Mouse (Mus musculus) left cerebral cortex, postnatal 25 days (tissue): ENCODE results near the gene C3. TPM values are rescaled to one million over a fixed set of nuclear protein-coding genes. Genes with fewer than 3 reads are reported as not detected.

Experiments used
- DNase-seq, 2 experiments: peaks; one replicate each; pipeline ENCODE4 v3.0.0; 2022; ENCODE audit warnings: low spot score in 2 of 2, mixed read lengths in 1 of 2
- intact Hi-C: fragments of 180-260 bp; cut with DNase I; formaldehyde crosslinking; loops from one replicate; pipeline ENCODE4 v1.15.1; 2025
- total RNA-seq, 2 experiments: library from RNA; stranded (reverse); gene quantifications; 2 replicates each; pipeline ENCODE4 v1.2.3; 2021

Gene C3
- under 1 TPM; 0.41 to 0.48 TPM for total RNA-seq

DNA sequence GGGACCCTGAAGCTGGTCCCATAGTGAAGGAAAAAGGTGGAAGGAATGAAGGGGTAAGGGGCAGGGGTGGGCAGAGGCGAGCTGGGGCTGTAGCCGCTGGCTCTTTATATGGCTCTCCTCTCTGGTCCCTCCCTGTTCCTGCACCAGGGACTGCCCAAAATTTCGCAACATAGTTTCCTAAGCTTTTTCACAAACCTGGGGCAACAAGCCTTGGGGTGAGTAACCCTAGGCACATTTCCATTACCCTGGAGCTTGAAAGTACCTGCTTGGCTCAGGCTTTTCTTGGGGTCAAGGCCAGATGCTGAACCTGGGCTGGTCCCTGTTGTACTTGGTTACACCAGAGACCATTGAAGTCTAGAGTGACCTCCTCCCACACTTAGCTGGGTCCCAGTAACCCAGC is at the start of gene C3:
Gene C3, minus strand, starts transcription at position 123 of the 400 bp plus-strand sequence.
- intact Hi-C loops: no loop called here
- no peak for DNase-seq

DNA sequence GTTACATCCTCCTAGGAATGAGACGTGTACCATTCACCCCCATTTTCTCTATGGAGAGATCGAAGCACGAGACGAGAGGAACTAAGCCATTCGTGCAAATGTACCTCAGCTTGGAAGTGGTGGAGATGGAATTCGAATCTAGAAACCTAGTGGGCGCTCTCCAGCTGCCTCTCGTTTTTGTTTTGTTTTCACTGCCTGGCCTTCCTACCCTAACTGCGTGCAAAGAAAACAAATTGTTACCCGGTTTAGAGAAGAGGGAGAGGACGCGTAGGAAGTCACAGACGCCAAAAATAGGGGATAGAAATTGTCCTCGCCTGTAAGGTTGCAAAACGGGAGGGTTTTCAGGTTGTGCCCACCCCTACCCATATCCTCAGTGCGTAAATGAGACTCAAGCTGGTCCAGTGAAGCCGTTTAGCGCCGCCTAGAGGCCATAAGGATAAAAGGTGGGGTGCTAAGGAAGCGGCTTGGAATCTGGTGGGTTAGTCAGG is 48.7 kb upstream of the C3 start:
- intact Hi-C loops: loop anchor here (1.0 to 5.0 kb wide), 3 partner anchors 28 to 57 kb away; partner anchors contain the start of gene Gpr108
- peak; percentile 81 to 83 for DNase-seq

DNA sequence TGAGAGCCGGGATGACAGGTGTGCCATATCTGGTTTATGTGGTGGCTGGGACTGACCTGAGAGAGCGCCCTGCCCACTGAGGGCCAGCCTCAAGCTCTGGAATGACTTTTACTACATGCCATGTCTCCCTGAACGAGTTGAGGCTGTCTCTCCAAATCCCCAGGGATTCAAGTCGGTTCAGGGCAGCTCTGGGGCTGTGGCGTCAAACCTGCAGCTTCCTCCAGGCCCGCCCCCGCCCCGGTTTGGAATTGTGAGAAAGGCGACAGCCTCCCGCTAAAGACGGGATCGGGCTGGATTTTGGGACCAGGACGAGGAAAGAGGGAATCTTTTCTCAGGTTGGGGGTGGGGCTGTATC is 48.0 kb upstream of the C3 start:
- intact Hi-C loops: loop anchor here (5.0 kb wide), 1 partner anchor 56 kb away; no protein-coding TSS in a partner anchor

DNA sequence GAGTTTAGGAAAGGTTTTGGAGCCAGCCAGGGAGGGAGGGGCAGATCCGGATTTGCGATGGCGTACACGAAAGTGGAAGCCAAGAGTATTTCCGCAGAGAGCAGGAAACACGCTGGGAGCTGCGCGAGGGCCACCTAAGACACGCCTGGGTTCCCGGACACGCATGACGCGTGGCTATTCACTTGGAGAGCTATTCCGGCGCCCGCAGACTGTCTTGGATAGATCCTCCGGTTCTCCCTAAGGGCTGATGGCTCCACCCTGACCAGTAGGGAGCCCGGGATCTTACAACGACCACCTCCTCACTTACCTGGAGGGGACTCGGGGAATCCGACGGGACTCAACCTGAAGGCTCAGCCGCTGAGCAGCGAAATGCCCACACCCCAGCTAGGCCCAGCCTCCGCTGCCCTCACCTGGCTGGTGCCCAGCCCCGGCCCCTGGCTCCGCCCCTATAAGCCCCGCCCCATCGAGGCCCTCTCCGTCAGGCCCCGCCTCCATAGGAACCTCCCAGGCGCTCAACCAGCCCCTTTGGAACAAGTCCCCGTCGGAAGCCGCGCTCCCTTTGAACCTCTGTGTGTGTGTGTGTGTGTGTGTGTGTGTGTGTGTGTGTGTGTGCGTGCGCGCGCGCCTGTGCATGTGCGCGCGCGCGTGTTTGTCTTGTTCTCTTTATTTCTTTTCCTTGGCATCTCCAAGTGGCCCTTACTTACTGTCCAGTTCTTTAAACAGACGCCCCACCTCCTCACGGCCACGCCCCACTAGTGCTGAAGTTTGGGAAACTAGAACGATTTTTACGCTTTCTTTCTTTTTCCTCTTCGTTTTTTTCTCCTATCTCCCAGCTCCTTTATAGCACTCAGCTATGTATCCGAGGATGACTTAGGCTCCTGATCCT is 47.4 kb upstream of the C3 start:
- intact Hi-C loops: loop anchor here (5.0 kb wide), 1 partner anchor 57 kb away; no protein-coding TSS in a partner anchor
- peak; percentile 52 to 63 for DNase-seq

More for the DNA sequence above, 48.0 kb upstream of the C3 start:
- no peak for DNase-seq

DNA sequence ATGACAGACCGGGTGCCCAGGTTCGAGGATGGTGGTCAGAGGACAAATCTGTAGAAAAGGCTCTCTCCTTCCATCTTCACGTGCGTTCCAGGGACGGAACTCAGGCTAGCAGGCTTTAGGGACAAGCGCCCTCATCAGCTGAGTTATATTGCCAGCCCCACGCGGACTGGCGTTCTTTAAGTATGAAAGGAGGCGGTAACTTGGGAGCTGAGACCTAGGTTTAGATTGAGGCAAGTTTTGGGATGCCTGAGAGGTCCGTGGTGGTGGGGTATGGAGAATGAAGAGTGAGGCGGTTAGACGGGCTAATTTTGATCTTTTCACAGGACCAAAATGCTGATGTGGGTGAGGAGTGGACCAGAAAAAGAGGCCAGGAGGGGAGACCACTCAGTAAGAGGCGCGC is 46.8 kb upstream of the C3 start:
- intact Hi-C loops: loop anchor here (5.0 kb wide), 1 partner anchor 58 kb away; no protein-coding TSS in a partner anchor

DNA sequence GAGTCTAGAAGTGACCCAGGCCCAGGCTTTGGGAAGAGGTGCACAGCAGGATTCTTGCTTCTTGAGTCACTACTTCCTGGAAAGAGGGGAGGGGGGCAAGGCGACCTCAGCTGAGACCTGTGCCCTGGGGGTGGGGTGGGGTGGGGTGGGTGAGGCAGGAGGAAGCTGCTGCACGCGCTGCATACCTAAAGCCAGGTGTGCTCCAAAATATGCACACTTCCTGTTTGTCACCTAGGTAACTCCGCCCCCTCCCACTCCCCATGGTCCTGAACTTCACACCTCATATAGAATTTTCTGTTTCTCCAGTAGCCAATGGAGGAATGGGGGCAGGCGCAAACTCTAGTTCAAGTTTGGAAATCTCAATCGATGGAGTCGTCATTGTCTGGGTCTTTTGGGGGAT is 45.9 kb upstream of the C3 start:
- no peak for DNase-seq
- intact Hi-C loops: no loop called here

More for the DNA sequence above, 46.8 kb upstream of the C3 start:
- DNase-seq: no peak

DNA sequence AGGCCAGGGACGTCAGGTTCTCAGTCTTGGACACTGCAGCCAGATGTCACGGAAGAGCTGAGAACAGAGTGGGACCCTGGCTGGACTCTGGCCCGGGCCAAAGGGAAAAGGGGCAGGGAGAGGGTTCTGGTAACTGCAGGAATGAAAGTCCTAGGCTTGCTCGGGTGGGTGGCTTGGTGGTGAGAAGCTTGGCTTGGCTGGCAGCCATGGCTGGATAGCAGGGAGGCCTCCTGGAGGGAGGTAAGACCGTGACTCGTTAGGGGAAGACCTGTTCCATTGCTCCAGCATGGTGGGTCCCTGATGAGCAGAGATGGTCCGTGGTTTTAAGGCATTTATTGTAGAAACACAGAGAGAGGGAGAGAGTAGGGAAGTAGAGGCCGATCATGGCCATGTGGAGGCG is 43.4 kb upstream of the C3 start:
- no peak for DNase-seq
- intact Hi-C loops: no loop called here

DNA sequence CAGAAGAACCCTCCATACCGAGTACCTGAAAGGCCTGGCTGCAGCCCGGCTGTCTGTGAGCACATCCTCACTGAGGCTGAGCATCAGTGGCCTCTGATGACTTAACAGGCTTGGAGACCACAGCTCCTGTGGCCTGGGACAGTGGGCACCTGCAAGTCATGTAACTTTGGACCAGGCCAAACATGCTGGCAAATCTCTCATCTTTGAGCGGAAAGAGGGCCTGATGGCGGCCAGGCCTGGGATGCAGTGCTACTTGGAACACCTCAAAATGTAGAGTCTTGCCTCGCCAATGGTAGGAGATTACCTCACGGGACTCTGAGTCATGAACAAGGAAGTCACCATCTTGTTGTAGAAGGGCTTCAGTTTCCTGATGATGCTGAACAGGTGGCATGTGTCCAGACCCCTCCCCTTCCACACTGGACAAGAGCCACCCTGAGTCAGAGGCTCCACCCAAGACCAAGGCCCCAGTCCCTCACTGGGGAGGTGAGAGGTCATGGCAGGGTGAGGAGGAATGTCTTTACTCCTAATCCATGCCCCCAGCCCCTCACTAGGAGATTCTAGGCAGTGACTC is 39.7 kb upstream of the C3 start:
- no peak for DNase-seq
- intact Hi-C loops: no loop called here

DNA sequence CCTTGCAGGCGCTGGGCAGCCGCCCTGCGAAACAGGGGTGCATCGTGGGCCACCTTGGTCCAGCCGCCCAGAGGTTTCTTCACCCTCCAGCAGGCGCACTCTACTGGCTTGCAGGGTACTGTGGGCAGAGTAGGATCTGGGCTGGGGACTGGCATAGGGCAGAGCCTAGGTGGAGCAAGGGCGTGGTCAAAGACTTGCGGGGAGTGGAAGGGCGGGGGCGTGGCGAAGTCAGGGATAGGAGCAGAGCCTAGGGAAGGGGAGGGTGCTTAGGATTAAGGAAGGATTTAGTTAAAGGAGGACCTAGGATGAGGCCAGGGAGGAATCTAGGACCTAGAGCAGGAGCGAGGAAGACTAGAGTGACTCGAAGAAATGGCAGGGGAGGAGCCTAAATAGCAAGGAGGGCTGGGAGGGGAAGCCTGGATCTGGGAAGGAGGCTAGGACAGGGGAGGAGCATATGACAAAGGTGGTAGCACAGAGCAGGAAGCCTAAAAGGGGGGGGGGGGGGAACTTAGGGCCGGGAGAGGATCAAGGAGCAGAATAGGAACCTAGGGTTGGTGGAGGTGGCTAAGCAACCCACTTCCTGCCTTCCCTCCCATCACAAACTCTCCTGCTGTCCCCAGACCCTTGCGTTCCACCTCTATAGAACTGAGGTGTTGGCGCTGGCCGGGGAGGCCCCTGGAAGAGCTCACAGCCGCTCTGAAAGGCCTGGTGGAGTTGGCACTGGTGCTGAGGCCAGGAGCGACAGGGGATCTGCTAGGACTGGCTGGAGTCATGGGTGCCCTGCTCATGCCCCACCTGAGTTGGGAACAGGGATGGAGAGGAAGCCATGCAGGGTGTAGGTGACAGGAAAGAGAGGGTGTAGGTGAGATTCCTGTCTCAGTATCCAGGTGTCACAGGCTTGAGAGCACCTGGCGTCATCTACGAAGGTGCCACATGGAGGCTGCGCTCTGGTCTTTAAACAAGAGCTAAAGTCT is 37.3 kb upstream of the C3 start:
- DNase-seq: peak in 1 of 2 experiments; percentile 26
- intact Hi-C loops: no loop called here

DNA sequence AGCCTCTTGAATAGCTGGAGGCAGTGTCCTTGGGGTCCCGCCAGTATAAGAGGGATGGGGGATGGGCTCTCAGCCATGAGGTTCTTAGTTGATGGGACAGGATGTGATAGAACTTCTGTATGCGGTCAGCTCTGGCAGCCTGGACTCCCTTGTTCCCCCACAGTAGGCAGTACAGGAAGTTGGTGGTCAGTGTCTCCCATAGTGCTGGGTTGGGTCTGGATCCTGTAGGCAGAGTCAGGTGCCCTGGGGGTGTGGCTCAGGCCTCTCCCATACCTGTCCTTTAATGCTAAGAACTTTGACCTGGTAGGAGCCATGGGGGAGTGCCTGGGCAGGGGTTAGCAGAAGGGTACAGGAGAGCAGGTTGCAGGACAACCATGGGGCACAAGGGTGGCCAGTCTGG is 36.2 kb upstream of the C3 start:
- no peak for DNase-seq
- intact Hi-C loops: no loop called here

DNA sequence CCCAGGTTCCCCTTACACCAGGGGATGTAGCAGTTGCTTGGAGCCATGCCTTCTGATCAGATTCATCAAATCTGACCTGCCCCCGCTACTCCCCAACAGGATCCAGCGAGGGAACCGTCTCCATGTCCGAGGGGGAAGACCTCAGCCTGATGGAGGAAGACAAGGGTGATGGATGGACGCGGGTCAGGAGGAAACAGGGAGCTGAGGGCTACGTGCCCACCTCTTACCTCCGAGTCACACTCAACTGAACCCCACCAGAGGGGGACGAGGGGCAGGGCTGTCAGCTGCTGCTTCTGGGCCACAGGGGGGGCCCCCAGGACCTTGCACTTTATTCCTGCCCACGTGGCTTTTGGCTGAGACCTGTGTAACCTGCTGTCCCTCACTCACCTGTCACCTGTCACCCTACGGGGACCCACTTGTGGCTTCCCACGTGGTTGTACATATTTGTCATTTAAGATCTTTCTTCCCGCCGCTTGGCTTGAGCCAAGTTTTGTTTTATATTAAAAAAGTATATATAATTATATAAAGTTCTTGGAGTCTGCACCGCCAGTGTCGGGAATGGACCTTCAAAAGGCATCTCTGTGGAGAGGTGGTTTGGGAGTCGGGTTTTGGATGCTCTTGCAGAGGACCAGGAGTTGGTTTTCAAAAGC is 35.1 kb upstream of the C3 start:
- DNase-seq: no peak
- intact Hi-C loops: no loop called here

DNA sequence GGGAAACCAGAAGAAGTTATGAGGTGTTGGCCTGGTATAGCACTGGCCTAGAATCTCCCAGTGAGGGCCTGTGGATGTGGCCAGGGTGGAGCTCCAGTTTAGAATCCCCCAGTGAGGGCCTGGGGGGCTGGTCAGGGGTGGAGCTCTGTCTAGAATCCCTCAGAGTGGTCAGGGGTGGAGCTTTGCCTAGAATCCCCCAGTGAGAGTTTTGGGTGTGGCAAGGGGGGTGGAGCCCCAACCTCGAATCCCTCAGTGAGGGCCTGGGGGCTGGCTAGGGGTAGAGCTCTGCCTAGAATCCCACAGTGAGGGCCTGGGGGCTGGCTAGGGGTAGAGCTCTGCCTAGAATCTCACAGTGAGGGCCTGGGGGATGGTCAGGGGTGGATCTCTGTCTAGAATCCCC is 33.9 kb upstream of the C3 start:
- intact Hi-C loops: no loop called here
- no peak for DNase-seq

DNA sequence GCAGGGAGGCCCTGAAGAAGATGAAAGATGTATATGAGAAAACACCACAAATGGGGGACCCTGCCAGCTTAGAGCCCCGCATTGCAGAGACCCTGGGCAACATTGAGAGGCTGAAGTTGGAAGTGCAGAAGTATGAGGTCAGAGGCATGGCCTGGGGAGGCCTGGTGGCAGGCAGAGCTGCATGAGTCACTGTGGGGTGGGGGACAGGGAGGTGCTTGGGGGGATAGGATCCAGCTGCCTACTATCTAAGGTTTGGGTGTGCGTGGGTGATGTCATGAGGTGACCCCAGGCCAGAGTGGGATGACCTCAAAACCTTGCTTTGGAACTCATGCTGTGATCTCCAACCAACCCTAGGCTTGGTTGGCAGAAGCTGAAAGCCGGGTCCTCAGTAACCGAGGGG is 33.4 kb upstream of the C3 start:
- DNase-seq: no peak
- intact Hi-C loops: no loop called here

DNA sequence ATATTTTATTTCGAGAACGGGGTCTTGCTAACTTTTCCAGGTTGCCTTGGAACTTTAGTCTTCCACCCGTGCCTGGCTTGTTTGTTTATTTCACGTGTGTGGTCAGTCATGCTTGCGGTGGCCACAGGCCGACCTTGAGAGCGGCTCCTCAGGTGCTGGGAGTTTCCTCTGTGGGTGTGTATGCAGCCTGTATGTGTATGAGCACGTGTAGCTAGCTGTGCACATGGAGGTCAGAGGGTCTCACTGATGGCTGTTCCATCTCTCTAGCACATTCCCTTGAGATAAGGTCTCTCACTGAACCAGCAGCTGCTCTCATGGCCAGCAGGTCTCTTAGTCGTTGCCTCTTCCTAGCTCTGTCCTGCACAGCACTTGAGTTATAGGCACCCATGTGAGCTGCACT is 32.4 kb upstream of the C3 start:
- no peak for DNase-seq
- intact Hi-C loops: no loop called here

DNA sequence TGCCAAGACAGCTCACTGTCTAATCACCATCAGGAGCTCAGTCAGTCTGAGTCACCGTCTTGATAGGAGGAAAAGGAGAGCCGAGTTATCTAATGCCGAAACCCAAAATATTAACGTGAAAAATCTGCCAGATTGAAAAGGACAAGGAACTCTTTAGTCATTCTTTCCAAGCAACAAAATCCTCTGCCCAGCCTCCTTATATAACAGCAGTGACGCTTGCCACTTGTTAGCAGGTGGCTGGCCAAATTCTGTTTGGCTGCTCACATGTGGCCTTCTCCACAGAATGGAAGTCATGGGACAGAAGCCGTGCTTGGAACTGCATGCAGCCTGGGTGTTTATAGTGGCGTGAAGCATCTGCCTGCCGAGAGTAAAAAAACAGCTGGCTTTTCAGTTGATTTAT is 31.8 kb upstream of the C3 start:
- intact Hi-C loops: no loop called here
- peak; percentile 29 to 45 for DNase-seq

DNA sequence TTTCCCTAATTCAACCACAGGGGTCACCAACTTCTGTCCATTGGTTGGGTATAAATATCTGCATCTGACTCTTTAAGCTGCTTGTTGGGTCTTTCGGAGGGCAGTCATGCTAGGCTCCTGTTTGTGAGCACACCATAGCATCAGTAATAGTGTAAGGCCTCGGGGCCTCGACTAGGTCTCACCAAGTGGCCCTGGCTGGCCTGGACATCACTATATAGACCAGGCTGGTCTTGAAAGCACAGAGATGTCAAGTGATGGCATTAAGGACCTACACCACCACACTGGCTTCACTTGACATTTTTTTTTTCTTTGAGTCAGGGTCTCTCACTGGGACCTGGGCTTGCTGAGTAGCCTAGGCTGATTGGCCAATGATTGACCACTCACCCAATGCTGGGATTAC is 30.3 kb upstream of the C3 start:
- intact Hi-C loops: no loop called here
- no peak for DNase-seq

DNA sequence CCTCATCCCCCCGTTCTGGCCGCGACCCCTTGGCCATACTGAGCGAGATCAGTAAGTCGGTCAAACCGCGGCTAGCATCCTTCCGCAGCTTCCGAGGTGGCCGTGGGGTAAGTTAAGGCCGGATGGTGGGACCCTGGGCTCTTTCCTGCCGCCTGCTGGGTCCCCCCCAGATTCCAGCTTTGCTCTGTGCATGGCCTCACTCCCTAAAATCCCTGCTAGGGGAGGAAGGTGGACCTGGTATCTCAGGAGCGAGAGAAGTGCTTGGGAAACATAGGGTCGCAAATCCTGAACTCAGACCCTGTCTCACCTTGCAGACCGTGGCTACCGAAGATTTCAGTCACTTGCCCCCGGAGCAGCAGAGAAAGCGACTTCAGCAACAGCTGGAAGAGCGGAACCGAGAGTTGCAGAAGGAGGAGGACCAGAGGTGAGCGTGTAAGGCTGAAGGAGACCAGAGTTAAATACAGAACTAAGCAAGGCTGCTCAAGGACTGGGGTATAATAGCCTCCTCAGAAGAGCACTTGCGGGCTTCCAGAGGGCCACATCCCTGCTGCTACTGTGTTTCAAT is 29.1 kb upstream of the C3 start:
- intact Hi-C loops: no loop called here
- DNase-seq: no peak

DNA sequence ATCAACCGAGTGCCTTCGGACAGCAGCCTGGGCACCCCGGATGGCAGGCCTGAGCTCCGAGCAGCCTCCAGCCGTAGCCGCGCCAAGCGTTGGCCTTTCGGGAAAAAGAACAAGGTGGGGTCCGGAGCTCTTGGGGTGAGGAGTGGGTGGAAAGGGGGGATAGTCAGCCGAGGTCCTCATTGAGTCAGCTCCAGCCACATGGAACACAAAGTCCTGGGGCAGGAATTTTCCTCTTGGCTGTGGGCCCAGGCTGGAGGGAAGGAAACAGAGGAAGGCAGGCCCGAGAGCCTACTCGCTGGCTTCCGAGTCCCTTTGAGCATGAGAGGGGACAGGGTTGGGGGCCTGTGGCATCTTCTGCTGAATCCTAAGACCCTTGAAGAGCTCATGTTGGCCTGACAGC is 27.4 kb upstream of the C3 start:
- intact Hi-C loops: no loop called here
- no peak for DNase-seq

DNA sequence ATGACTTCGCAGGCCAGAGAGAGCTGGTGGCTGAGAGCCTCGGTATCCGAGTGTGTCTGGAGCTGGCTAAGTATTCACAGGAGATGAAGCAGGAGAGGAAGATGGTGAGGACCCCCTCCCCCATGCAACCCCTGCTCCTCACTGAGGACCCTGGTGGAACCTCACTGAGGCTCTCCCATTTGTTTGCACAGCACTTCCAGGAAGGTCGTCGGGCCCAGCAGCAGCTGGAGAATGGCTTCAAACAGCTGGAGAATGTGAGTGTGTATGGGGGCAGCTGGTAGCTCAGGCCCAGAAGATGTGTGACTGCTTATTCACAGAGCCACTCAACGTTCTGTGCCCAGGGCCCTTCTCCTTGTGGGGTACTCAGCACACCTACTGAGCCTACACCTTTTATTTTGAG is 25.4 kb upstream of the C3 start:
- intact Hi-C loops: no loop called here
- no peak for DNase-seq
